Mouse (Mus musculus): ENCODE results near the gene Fgfr2.
"Not testable (repeated sequence)": the region's sequence is repeated elsewhere in the genome, so short reads cannot be mapped to it uniquely, and the experiment has no call there.

Fgfr2 gene

GRCm38 (mm10) chr7:131411941-131412270 is 1711.2 kb downstream of the Fgfr2 start:
- DNase-seq (ENCODE audit: low spot score), result no peak

GRCm38 (mm10) chr7:131411221-131411940 is 1711.8 kb downstream of the Fgfr2 start:
- DNase-seq (ENCODE audit: low spot score), result no peak

- DNase-seq (ENCODE audit: low spot score), result peak; percentile 99
Measured at GRCm38 (mm10) chr7:131410416-131411058, 1712.6 kb downstream of the Fgfr2 start, which contains the start of the genes Ikzf5 and Acadsb. Ikzf5 (minus strand) TSS chr7:131410521. Acadsb (plus strand) TSS chr7:131410601.

DNA sequence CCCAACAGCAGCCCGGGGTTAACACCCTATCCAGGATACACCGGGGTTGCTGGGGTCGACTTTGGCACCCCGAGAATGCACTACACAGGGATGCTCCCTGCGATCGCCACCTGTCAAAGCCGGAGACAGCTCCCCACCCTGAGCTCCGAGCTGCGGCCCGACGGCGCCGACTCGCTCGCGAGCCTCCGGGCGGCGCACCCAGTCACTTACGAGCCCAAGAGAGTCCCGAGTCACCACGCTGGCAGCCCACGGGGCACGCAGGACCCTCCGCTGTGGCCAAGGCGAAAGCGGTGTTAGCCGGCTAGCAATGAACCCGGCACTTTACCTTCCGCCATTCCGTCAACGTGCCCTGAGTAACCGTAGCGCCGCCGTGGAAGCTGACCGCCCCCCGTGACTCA is 1713.2 kb downstream of the Fgfr2 start:
- DNase-seq (ENCODE audit: low spot score), result no peak

- no peak for DNase-seq (ENCODE audit: low spot score)
Measured at GRCm38 (mm10) chr7:131409321-131409987, 1713.7 kb downstream of the Fgfr2 start.

DNA sequence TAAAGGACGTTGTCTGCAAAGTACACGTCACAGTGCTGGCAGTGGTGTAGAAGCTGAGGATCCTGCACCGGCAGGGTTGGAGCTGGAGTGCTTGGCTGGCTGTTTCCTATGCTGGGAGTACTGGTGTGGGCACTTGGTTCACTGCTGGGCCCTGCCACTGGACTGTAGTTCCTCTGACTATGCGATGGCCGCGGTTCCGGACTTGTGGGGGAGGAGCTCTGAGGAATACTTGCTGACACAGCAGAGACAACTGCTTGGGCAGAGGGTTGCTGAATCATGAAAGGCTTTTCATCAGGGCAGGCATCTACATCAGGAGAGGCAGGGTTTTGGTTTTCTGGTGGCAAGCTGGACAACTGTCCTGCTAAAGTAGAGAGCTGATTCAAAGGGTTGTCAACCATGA is 1731.4 kb downstream of the Fgfr2 start:
- DNase-seq (ENCODE audit: low spot score), result not testable (repeated sequence)

GRCm38 (mm10) chr7:131371880-131372651 is 1751.1 kb downstream of the Fgfr2 start:
- peak; percentile 12 for DNase-seq (ENCODE audit: low spot score)

DNA sequence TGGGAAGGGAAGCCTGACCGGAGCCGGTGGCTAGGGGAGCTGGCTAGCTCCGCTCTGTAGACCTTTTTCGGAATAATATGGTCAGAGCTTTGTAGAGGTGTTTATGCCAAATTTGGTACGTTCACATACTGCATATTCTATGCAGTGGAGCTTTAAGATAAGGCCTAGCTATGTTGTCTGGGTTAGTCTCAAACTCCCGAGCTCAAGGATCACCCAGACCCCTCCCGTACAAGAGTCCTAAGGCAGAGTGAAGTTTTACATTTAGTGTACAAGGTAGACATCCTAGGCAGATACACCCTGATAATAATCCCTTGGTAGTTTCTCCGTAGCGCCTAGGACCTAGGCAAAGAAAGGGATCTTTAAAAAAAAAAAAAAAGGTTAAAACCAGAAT is 1751.7 kb downstream of the Fgfr2 start:
- no peak for DNase-seq (ENCODE audit: low spot score)

- peak; percentile 87 for DNase-seq (ENCODE audit: low spot score)
Measured at GRCm38 (mm10) chr7:131370648-131371469, 1752.3 kb downstream of the Fgfr2 start, which contains the start of gene Pstk. Pstk (plus strand) TSS chr7:131371141.

- no peak for DNase-seq (ENCODE audit: low spot score)
Measured at GRCm38 (mm10) chr7:131364131-131364530, 1759.0 kb downstream of the Fgfr2 start.

- DNase-seq (ENCODE audit: low spot score), result peak; percentile 84
Measured at GRCm38 (mm10) chr7:131362615-131363300, 1760.4 kb downstream of the Fgfr2 start, which contains the start of gene 2310057M21Rik. 2310057M21Rik (minus strand) TSS chr7:131362759.

- no peak for DNase-seq (ENCODE audit: low spot score)
Measured at GRCm38 (mm10) chr7:131362269-131362614, 1760.9 kb downstream of the Fgfr2 start.

- DNase-seq (ENCODE audit: low spot score), result no peak
Measured at GRCm38 (mm10) chr7:131356105-131356504, 1767.0 kb downstream of the Fgfr2 start.

DNA sequence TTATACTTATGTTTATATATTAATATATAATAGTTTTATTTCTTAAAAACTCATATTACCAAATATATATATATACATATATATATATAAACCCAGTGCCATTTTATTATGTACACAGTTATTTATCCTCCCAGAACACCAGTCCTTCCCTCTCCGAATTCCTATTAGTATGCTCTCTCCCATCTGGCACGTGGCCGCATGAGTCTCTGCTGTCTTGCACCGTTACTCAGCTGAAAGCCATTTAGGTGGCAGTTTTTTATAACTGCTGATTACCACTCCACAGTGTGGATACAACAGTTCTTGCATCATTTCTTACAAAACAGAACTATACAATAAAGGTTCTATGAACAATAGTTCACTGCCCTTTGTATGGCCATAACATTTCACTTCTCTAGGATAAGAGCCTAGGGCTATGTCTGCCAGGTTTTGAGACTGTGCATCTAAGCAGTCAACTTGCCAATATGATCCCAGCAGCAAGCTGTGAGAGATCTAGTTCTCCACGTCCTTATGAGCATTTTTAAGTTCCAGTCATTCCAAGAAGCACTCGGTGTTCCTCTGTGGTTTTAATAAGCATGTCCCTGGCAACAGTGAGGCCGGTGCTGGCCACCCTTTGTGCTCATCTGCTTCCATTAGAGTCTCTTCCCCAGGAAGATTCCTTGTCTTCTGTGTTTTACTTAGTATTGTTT is 1777.2 kb downstream of the Fgfr2 start:
- no peak for DNase-seq (ENCODE audit: low spot score)

- no peak for DNase-seq (ENCODE audit: low spot score)
Measured at GRCm38 (mm10) chr7:131337502-131338068, 1785.6 kb downstream of the Fgfr2 start.

- DNase-seq (ENCODE audit: low spot score), result no peak
Measured at GRCm38 (mm10) chr7:131333564-131333963, 1789.6 kb downstream of the Fgfr2 start, which contains the start of gene Fam24a. Fam24a (plus strand) TSS chr7:131333864.

DNA sequence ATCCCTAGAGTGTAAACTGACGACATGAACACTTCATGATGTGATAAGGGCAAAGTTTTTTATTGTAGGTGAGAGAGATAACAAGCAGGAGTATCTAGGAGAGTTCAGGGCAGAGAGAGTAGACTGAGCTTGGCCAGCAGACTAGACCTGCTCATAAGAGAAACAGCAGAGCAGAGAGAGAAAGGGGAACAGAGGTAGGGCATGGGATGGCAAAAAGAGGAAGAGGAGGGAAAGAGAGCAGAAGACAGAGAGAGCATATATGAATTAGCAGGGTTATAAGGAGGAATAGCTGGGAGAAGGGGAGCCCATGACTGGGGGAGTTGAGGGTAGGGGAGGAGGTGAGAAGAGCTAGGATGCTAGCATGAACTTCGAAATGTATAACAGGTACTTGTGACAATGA is 1791.5 kb downstream of the Fgfr2 start:
- DNase-seq (ENCODE audit: low spot score), result no peak

- DNase-seq (ENCODE audit: low spot score), result no peak
Measured at GRCm38 (mm10) chr7:131329416-131329815, 1793.7 kb downstream of the Fgfr2 start, which contains the start of gene Fam24b. Fam24b (minus strand) TSS chr7:131329516.

GRCm38 (mm10) chr7:131327054-131327453 is 1796.1 kb downstream of the Fgfr2 start:
- DNase-seq (ENCODE audit: low spot score), result no peak

GRCm38 (mm10) chr7:131322192-131322591 is 1801.0 kb downstream of the Fgfr2 start, which contains the start of gene Cuzd1:
Cuzd1 (minus strand) TSS chr7:131322292.
- DNase-seq (ENCODE audit: low spot score), result no peak

Measured in T-cell, adult 2 months (primary cell).